ENCODE assay signal across 17 mouse cellular contexts in the genomic region with DNA sequence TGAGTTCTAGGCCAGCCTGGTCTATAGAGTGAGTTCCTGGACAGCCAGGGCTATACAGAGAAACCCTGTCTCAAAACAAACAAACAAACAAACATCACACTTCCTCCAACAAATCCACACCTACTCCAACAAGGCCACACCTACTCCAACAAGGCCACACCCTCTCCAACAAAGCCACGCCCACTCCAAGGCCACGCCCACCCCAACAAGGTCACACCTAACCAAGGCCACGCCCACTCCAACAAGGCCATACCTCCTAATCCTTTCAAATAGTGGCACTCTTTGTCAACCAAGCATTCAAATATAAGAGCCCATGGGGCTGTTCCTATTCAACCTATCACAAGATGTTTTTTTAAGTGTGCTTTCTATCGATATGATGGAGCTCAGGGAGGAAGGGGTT. TPM values are rescaled to one million over a fixed set of nuclear protein-coding genes. Genes with fewer than 3 reads are reported as not detected.
"Had no signal": no experiment of that assay in that cellular context is flagged by ENCODE, and none has a peak within 500 bp of the region (broad histone marks: within the 10 kb centered on the region; RNA-seq: fewer than 3 reads in every experiment).

No protein-coding gene starts in this region.

- H3K4me1 ChIP-seq: limb, embryonic 13.5 days; midbrain, embryonic 15.5 days; neural tube, embryonic 13.5 days had no signal

- ATAC-seq: liver, postnatal 0 days; lung, postnatal 0 days; midbrain, embryonic 15.5 days had no signal

- H3K4me3 ChIP-seq: layer of hippocampus, adult 2 months; limb, embryonic 10.5 days; limb, embryonic 13.5 days; midbrain, embryonic 12.5 days; midbrain, embryonic 15.5 days; neural tube, embryonic 13.5 days had no signal

- H3K27ac ChIP-seq: layer of hippocampus, adult 2 months; limb, embryonic 10.5 days; limb, embryonic 13.5 days; liver, embryonic 14.5 days; macrophage; midbrain, embryonic 12.5 days; midbrain, embryonic 15.5 days; neural tube, embryonic 13.5 days had no signal

- H3K27me3 ChIP-seq: limb, embryonic 13.5 days; midbrain, embryonic 12.5 days; midbrain, embryonic 15.5 days; neural tube, embryonic 13.5 days had no signal

- H3K36me3 ChIP-seq: limb, embryonic 10.5 days; limb, embryonic 13.5 days; midbrain, embryonic 12.5 days; midbrain, embryonic 15.5 days; neural tube, embryonic 13.5 days had no signal

- DNase-seq: kidney, adult 11 months; kidney, adult 8-10 months; kidney, postnatal 14 days; layer of hippocampus, adult 9-11 months; liver, postnatal 0 days; lung, embryonic 14.5 days; thymus, postnatal 36 days had no signal

- H3K4me2 ChIP-seq: limb, embryonic 13.5 days; lung, embryonic 14.5 days; midbrain, embryonic 12.5 days; midbrain, embryonic 15.5 days; neural tube, embryonic 13.5 days had no signal

- H3K9ac ChIP-seq: limb, embryonic 13.5 days; liver, embryonic 14.5 days; liver, postnatal 0 days; lung, embryonic 14.5 days; midbrain, embryonic 12.5 days; midbrain, embryonic 15.5 days; neural tube, embryonic 13.5 days had no signal

- H3K9me3 ChIP-seq: limb, embryonic 10.5 days; midbrain, embryonic 15.5 days had no signal

RNA-seq across cellular contexts. Expression of gene Afap1l2, which starts 18.5 kb away (rescaled TPM):
- total RNA-seq: megakaryocyte, adult 5-6 weeks had no signal
- polyA plus RNA-seq: macrophage had no signal
